Mouse (Mus musculus) lung, postnatal 0 days (tissue): ENCODE measurements around the gene Nploc4.

Experiments used
- CTCF ChIP-seq: IDR thresholded peaks from 2 replicates; pipeline ENCODE4 v1.5.1; 2016; ENCODE audit warnings: antibody characterized with exemption, mild to moderate bottlenecking
- EP300 ChIP-seq: IDR thresholded peaks from 2 replicates; pipeline ENCODE4 v1.6.1; 2016; ENCODE audit warnings: antibody characterized with exemption, mild to moderate bottlenecking, control low read depth

DNA sequence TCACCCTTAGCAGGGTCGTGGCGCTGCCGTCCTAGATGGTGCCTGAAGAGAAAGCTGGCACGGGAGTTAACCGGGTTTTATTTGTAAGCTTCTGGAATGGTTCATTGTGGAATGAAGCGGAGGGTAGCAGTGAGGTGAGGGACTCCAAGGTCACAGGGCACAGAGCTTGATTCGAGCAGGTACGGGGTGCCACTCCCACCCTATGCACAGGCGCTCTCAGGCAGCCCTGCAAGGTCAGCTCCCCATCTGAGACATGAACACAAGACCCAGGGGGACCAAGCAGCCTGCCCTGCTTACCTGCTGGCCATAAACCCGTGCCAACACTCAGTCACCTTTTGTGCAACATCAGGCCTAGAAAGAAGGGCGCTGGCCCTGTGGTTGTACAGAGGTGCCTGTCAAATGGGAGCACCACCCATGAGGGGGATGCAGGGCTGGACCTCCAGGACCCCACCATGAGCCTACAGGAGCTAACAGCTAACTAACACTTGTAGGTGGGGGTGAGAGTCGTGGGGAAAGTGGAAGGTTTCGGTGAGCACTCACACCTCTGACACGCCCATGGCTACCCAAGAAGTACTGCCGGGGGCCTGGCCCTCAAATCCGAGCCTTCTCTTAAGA, 88.0 kb downstream of the Nploc4 start:
- TF ChIP-seq CTCF (no peak), EP300 (0 out of 2 replicates have a peak, but pooled peaks have one; percentile 33)
